8 mouse cellular contexts compared by ENCODE assay signal in genomic region chr14:79482747-79483355, GRCm38 (mm10). TPM values are rescaled to one million over a fixed set of nuclear protein-coding genes. Genes with fewer than 3 reads are reported as not detected.
DNase-seq lines count a peak whose midpoint lies in the region; ATAC-seq lines count a peak whose summit lies in the region.

No protein-coding gene starts in this region.

- H3K9me3 ChIP-seq in heart, embryonic 12.5 days (replicated peaks), result no peaks in the 10 kb centered on the region
- H3K9me3 ChIP-seq in limb, embryonic 10.5 days (replicated peaks), result no peaks in the 10 kb centered on the region
- H3K9me3 ChIP-seq in neural tube, embryonic 13.5 days, result no peaks in the 10 kb centered on the region

- no peak for ATAC-seq in cerebellum, adult (ENCODE audit: insufficient number of reproducible peaks, low FRiP score, low TSS enrichment)
- ATAC-seq in heart, embryonic 12.5 days (ENCODE audit: insufficient number of reproducible peaks, low FRiP score), result no peak
- no peak for ATAC-seq in neural tube, embryonic 13.5 days (ENCODE audit: low read depth)

- H3K9ac ChIP-seq in heart, embryonic 12.5 days, result peak overlapping the region; percentile 90
- H3K9ac ChIP-seq in neural tube, embryonic 13.5 days, result peak overlapping the region; percentile 94

- H3K4me1 ChIP-seq in heart, embryonic 12.5 days (replicated peaks), result peaks cover 44% of the 10 kb centered on the region
- peaks cover 53% of the 10 kb centered on the region for H3K4me1 ChIP-seq in limb, embryonic 10.5 days
- peaks cover 52% of the 10 kb centered on the region for H3K4me1 ChIP-seq in neural tube, embryonic 13.5 days (replicated peaks)

- peak overlapping the region; percentile 74 for H3K4me3 ChIP-seq in heart, embryonic 12.5 days
- peak overlapping the region; percentile 95 for H3K4me3 ChIP-seq in limb, embryonic 10.5 days
- peak overlapping the region; percentile 88 for H3K4me3 ChIP-seq in neural tube, embryonic 13.5 days

- WGBS in heart, embryonic 12.5 days, result 32% methylated on average over 15 of the region's 15 CpGs
- WGBS in limb, embryonic 10.5 days, result 25% methylated on average over 15 of the region's 15 CpGs
- 25% methylated on average over 15 of the region's 15 CpGs for WGBS in neural tube, embryonic 13.5 days

- peak overlapping the region; percentile 99 for H3K27ac ChIP-seq in heart, embryonic 12.5 days (ENCODE audit: poor library complexity, severe bottlenecking)
- H3K27ac ChIP-seq in limb, embryonic 10.5 days, result peak overlapping the region; percentile 99
- peak overlapping the region; percentile 100 for H3K27ac ChIP-seq in neural tube, embryonic 13.5 days (replicated peaks)

- DNase-seq in cerebellum, adult 18-20 months, result peak; percentile 28 to 42
- peak; percentile 9 for DNase-seq in T-cell, adult 2 months (ENCODE audit: low spot score)
- DNase-seq in limb, embryonic 10.5 days (ENCODE audit: low spot score), result peak; percentile 44
- no peak for DNase-seq in urinary bladder, postnatal 14 days (ENCODE audit: low spot score)
- no peak for DNase-seq in spleen, postnatal 36 days (ENCODE audit: low spot score in 2 of 2)

- peaks cover 6% of the 10 kb centered on the region for H3K36me3 ChIP-seq in heart, embryonic 12.5 days
- H3K36me3 ChIP-seq in limb, embryonic 10.5 days, result peaks cover 15% of the 10 kb centered on the region
- H3K36me3 ChIP-seq in neural tube, embryonic 13.5 days, result peaks cover 10% of the 10 kb centered on the region; the same call in 1 of the 2 replicates

- no peaks in the 10 kb centered on the region for H3K27me3 ChIP-seq in heart, embryonic 12.5 days (replicated peaks)
- 0 out of 2 replicates have a peak, but pooled peaks cover 3% of the 10 kb centered on the region for H3K27me3 ChIP-seq in limb, embryonic 10.5 days (ENCODE audit: low read depth, poor library complexity, severe bottlenecking)
- H3K27me3 ChIP-seq in neural tube, embryonic 13.5 days, result 0 out of 2 replicates have a peak, but pooled peaks cover 8% of the 10 kb centered on the region

- H3K4me2 ChIP-seq in heart, embryonic 12.5 days, result peak overlapping the region; percentile 78
- H3K4me2 ChIP-seq in neural tube, embryonic 13.5 days, result peak overlapping the region; percentile 66

RNA-seq across cellular contexts. Expression of gene Wbp4, which starts 1.5 kb away (rescaled TPM):
- 29.5 and 30.6 TPM in 2 replicates for polyA plus RNA-seq in heart, embryonic 12.5 days (2016; fragmentation: Nextera tagmentation; extraction: Ambion mirVana)
- 39.2 and 41.0 TPM in 2 replicates for polyA plus RNA-seq in limb, embryonic 10.5 days (2016; fragmentation: Nextera tagmentation; extraction: Ambion mirVana)
- polyA plus RNA-seq in neural tube, embryonic 13.5 days (2015; fragmentation: Nextera tagmentation; extraction: Ambion mirVana), result 45.1 and 47.8 TPM in 2 replicates

RNA-seq across cellular contexts. Expression of gene Elf1, which starts 1.9 kb away (rescaled TPM):
- 10.5 and 11.0 TPM in 2 replicates for polyA plus RNA-seq in heart, embryonic 12.5 days (2016; fragmentation: Nextera tagmentation; extraction: Ambion mirVana)
- 3.6 and 5.8 TPM in 2 replicates for polyA plus RNA-seq in limb, embryonic 10.5 days (2016; fragmentation: Nextera tagmentation; extraction: Ambion mirVana)
- polyA plus RNA-seq in neural tube, embryonic 13.5 days (2015; fragmentation: Nextera tagmentation; extraction: Ambion mirVana), result 4.3 and 4.6 TPM in 2 replicates

RNA-seq across cellular contexts. Expression of gene Kbtbd6, which starts 31.2 kb away (rescaled TPM):
- 2.0 and 2.9 TPM in 2 replicates for polyA plus RNA-seq in heart, embryonic 12.5 days (2016; fragmentation: Nextera tagmentation; extraction: Ambion mirVana)
- polyA plus RNA-seq in limb, embryonic 10.5 days (2016; fragmentation: Nextera tagmentation; extraction: Ambion mirVana), result 5.3 TPM in 2 replicates
- polyA plus RNA-seq in neural tube, embryonic 13.5 days (2015; fragmentation: Nextera tagmentation; extraction: Ambion mirVana), result 1.6 and 1.8 TPM in 2 replicates

RNA-seq across cellular contexts. Expression of gene Kbtbd7, which starts 56.5 kb away (rescaled TPM):
- polyA plus RNA-seq in heart, embryonic 12.5 days (2016; fragmentation: Nextera tagmentation; extraction: Ambion mirVana), result 9.7 and 11.9 TPM in 2 replicates
- 11.4 and 13.0 TPM in 2 replicates for polyA plus RNA-seq in limb, embryonic 10.5 days (2016; fragmentation: Nextera tagmentation; extraction: Ambion mirVana)
- 15.6 and 18.0 TPM in 2 replicates for polyA plus RNA-seq in neural tube, embryonic 13.5 days (2015; fragmentation: Nextera tagmentation; extraction: Ambion mirVana)

Comparison
In these comparisons a context has a peak if more than half of its experiments do, and no peak if none do; other contexts are left out.
1. DNase-seq: peak in cerebellum, adult 18-20 months (2 of 2), T-cell, adult 2 months (single experiment) and limb, embryonic 10.5 days (single experiment); none in urinary bladder, postnatal 14 days (single experiment) and spleen, postnatal 36 days (0 of 2).
2. Peak in every context shown above with its lines, with median percentiles within 50 percentile points of each other: H3K27ac ChIP-seq and H3K4me3 ChIP-seq.